19 mouse cellular contexts compared by ENCODE assay signal in genomic region chr3:60565204-60565603, GRCm38 (mm10).
DNase-seq lines count a peak whose midpoint lies in the region; ATAC-seq and TF ChIP-seq lines count a peak whose summit lies in the region.
"Had no signal": no experiment of that assay in that cellular context is flagged by ENCODE, and none has a peak within 500 bp of the region (broad histone marks: within the 10 kb centered on the region; RNA-seq: fewer than 3 reads in every experiment).

No protein-coding gene starts in this region.

- ATAC-seq in megakaryocyte progenitor cell, adult 5-6 weeks (replicated peaks; ENCODE audit: poor library complexity): no peak
- ATAC-seq: activated CD4-positive, CD25-positive, alpha-beta regulatory T cell, adult 4 months; forebrain, embryonic 14.5 days; forebrain, postnatal 0 days; hindbrain, embryonic 16.5 days had no signal

- H3K27ac ChIP-seq in layer of hippocampus, adult 2 months: peak overlapping the region; percentile 64; the same call in 1 of the 2 replicates
- H3K27ac ChIP-seq: forebrain, embryonic 10.5 days; hindbrain, embryonic 12.5 days had no signal

- DNase-seq in adrenal gland, adult (ENCODE audit: inconsistent age in 2 of 2, low spot score in 1 of 2): peak; percentile 58 to 84
- no peak for DNase-seq in adrenal gland, postnatal 25 days
- DNase-seq in layer of hippocampus, adult 2 months (ENCODE audit: low spot score in 2 of 2): no peak
- no peak for DNase-seq in layer of hippocampus, adult 9-10 months (ENCODE audit: low spot score)
- peak; percentile 28 for DNase-seq in splenic B cell, adult 2 months (ENCODE audit: low read depth, low spot score)
- DNase-seq: B cell, adult 2 months; cerebellum, adult 18-20 months; cerebellum, adult 9-10 months; cerebellum, postnatal 14 days; forebrain, postnatal 0 days; gastrocnemius, postnatal 25 days; heart, adult 2 months; kidney, adult 2 months had no signal

- no peak overlapping the region for H3K4me3 ChIP-seq in layer of hippocampus, adult 2 months
- H3K4me3 ChIP-seq: forebrain, embryonic 10.5 days; heart, adult 2 months; hindbrain, embryonic 12.5 days had no signal

- no peaks in the 10 kb centered on the region for H3K27me3 ChIP-seq in splenic B cell, adult 2 months (ENCODE audit: control insufficient read depth, insufficient read depth, low read length, poor library complexity, severe bottlenecking)
- H3K27me3 ChIP-seq: hindbrain, embryonic 12.5 days had no signal

- H3K36me3 ChIP-seq in splenic B cell, adult 2 months (ENCODE audit: control insufficient read depth, insufficient read depth, low read length, poor library complexity, severe bottlenecking): peaks cover 8% of the 10 kb centered on the region; the same call in 1 of the 2 replicates
- H3K36me3 ChIP-seq: forebrain, embryonic 10.5 days; hindbrain, embryonic 12.5 days had no signal

- TF ChIP-seq CTCF in layer of hippocampus, adult 2 months (conservative IDR thresholded peaks at IDR 0.05): no peak

Comparison
In these comparisons a context has a peak if more than half of its experiments do, and no peak if none do; other contexts are left out.
1. DNase-seq: peak in adrenal gland, adult (2 of 2) and splenic B cell, adult 2 months (single experiment); none in adrenal gland, postnatal 25 days (single experiment), layer of hippocampus, adult 2 months (0 of 2) and layer of hippocampus, adult 9-10 months (single experiment).